Mouse (Mus musculus) embryonic facial prominence, embryonic 13.5 days (tissue): Measurements from ENCODE around the gene Smyd3. TPM values are rescaled to one million over a fixed set of nuclear protein-coding genes. Genes with fewer than 3 reads are reported as not detected.
"Not testable (repeated sequence)": the region's sequence is repeated elsewhere in the genome, so short reads cannot be mapped to it uniquely, and the experiment has no call there.

Experiments used
- ATAC-seq: fragments of 200-750 bp; cut with Nextera tagmentation; 2 replicates; pipeline ENCODE4 v1.8.0; 2017; ENCODE audit warnings: low read depth; ENCODE audit not compliant: insufficient number of reproducible peaks, insufficient read depth, low FRiP score, low TSS enrichment
- H3K27ac ChIP-seq: fragments of 300-500 bp; sonication (generic); 2 replicates; pipeline ENCODE4 v1.5.1; 2015; ENCODE audit warnings: moderate library complexity, mild to moderate bottlenecking, inconsistent platforms
- H3K27me3 ChIP-seq: fragments of 300-500 bp; sonication (generic); 2 replicates; pipeline ENCODE4 v1.6.1; 2015; ENCODE audit warnings: mild to moderate bottlenecking, inconsistent platforms
- H3K36me3 ChIP-seq: fragments of 300-500 bp; sonication (generic); 2 replicates; pipeline ENCODE4 v1.6.1; 2015; ENCODE audit warnings: mild to moderate bottlenecking, inconsistent platforms
- H3K4me1 ChIP-seq: fragments of 300-500 bp; sonication (generic); 2 replicates; pipeline ENCODE4 v1.6.1; 2015; ENCODE audit warnings: inconsistent platforms
- H3K4me2 ChIP-seq: fragments of 300-500 bp; sonication (generic); 2 replicates; pipeline ENCODE4 v1.6.1; 2015; ENCODE audit warnings: moderate library complexity, mild to moderate bottlenecking, inconsistent platforms
- H3K4me3 ChIP-seq: fragments of 300-500 bp; sonication (generic); 2 replicates; pipeline ENCODE4 v1.5.1; 2015; ENCODE audit warnings: mild to moderate bottlenecking, inconsistent platforms
- H3K9ac ChIP-seq: fragments of 300-500 bp; sonication (generic); 2 replicates; pipeline ENCODE4 v1.6.1; 2015; ENCODE audit warnings: mild to moderate bottlenecking, inconsistent platforms
- H3K9me3 ChIP-seq: fragments of 300-500 bp; sonication (generic); 2 replicates; pipeline ENCODE4 v1.6.1; 2016; ENCODE audit warnings: inconsistent platforms
- WGBS: fragments of 180-500 bp; shearing (Covaris S2); methylation state at CpG from one replicate; pipeline ENCODE4 v1.1.7; 2015; ENCODE audit warnings: mixed read lengths; 5-methylcytosine and 5-hydroxymethylcytosine counted together
- polyA plus RNA-seq: library from polyadenylated mRNA; unstranded; fragments of >200 nt; fragmentation: Nextera tagmentation; extraction: Ambion mirVana; gene quantifications from 2 replicates; pipeline ENCODE4 v1.2.1, GENCODE M21; 2015

Gene Smyd3
- polyA plus RNA-seq, 1 experiment from 2014 or later: 30.1 TPM

DNA sequence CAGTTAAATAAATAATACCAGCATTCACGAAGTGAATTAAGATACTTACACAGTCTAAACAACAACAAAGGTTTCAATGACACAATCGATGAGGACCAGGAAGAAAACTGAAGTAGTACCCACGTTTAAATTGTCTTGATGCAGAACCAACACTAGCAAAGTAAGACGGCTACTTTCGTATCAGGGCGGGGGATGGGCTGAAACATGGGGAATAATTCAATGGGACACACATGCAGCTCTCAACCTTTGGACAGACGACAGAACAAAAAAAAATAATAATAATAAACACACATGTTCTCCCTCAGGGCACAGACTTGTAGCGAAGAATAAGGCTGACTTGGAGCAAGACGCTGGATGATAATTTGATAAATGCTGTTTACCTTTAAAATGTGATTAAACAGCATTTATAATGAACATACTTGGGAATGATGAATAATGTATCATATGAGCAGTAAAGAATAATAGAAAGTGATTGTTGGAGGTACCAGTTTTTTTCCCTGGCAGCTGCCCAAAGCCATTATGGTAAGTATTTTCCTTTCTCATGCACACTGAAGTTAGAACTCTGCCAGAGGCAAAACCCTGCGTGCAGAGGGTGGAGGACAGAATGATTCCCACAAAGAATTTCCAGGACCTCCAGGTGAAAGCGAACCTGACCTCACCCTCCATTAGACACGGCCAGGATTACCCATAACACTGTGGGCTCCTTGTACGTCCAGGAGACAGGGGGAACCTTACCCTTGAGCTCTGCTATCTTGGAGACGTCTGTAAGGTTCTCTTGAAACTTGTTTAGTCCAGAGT lies 340.8 kb downstream of the Smyd3 start:
- Histone ChIP-seq H3K27ac (peak overlapping the region; percentile 79), H3K36me3 (no peaks in the 10 kb centered on the region), H3K4me3 (no peak overlapping the region), H3K4me2 (peak overlapping the region; percentile 9; the same call in 1 of the 2 replicates), H3K4me1 (peaks cover 26% of the 10 kb centered on the region), H3K9me3 (no peaks in the 10 kb centered on the region), H3K9ac (no peak overlapping the region), H3K27me3 (no peaks in the 10 kb centered on the region)
- WGBS: 31% methylated on average over 14 of the region's 14 CpGs
- ATAC-seq: peak; percentile 69; the same call in 1 of the 2 replicates

DNA sequence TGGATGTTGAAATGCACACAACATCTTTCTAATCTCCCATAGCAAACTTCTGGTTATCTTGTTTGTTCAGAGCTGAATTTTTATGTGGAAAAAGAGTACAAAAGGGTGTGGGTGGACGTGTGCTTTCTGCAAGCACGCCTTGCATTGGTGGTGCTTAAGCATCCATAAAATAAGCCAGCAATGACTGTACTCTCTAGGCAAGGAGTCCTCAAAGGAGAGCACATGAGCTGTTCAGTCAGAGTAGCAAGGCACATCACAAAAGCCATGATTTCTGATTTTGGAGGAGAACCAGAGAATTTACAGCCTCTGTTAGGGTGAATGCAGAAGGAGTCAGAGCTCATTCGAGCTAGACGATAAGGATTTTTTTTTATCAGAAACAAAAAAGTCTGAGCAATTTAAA lies 343.6 kb downstream of the Smyd3 start:
- H3K9ac ChIP-seq: no peak overlapping the region
- no peak overlapping the region for H3K27ac ChIP-seq
- H3K27me3 ChIP-seq: no peaks in the 10 kb centered on the region
- no peaks in the 10 kb centered on the region for H3K9me3 ChIP-seq
- H3K4me2 ChIP-seq: no peak overlapping the region
- no peaks in the 10 kb centered on the region for H3K36me3 ChIP-seq
- H3K4me3 ChIP-seq: no peak overlapping the region
- H3K4me1 ChIP-seq: peaks cover 20% of the 10 kb centered on the region
- WGBS: 82% methylated on average over 4 of the region's 4 CpGs
- ATAC-seq: no peak

DNA sequence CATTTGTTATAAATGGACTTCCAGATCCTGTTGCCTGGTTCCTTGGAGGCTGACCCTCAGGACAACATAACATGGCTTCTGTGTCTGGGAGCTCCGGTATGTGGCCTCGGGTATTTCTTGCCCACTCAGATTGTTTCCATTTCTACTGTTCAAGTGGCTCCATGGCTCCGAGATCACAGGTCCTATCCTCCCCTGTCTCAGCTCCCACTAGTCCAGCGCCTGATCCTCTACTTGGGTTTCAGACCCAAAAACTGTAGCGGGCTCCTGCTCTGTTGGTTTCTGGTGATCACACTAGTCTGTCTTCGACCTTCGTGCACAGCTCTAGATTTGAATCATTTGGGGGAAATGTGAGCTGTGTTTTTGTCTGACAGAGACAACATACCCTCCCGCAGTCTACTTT lies 347.3 kb downstream of the Smyd3 start:
- H3K27ac ChIP-seq: no peak overlapping the region
- no peaks in the 10 kb centered on the region for H3K36me3 ChIP-seq
- peaks cover 12% of the 10 kb centered on the region for H3K4me1 ChIP-seq
- H3K9ac ChIP-seq: no peak overlapping the region
- no peak overlapping the region for H3K4me3 ChIP-seq
- no peak overlapping the region for H3K4me2 ChIP-seq
- no peak for ATAC-seq
- 80% methylated on average over 8 of the region's 8 CpGs for WGBS
- H3K9me3 ChIP-seq: no peaks in the 10 kb centered on the region
- no peaks in the 10 kb centered on the region for H3K27me3 ChIP-seq

DNA sequence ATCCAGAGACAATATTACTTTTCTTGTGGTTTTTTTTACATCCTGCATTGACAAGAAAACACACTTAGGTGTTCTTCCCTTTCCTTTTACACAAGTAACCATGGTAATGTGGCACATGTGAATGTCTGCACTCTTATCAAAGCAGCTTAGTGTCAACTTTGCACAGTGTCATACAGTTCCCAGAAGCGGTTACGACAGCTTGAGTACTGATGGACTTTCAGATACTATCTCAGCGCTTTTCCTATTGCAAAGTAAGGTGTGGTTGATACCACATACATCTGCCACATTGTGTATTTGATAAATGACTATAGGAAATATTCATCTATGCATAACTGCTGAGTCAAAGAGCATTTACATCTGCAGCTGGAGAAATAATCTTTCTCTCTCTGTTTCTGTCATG lies 348.1 kb downstream of the Smyd3 start:
- no peaks in the 10 kb centered on the region for H3K27me3 ChIP-seq
- H3K9ac ChIP-seq: no peak overlapping the region
- H3K4me3 ChIP-seq: no peak overlapping the region
- H3K27ac ChIP-seq: no peak overlapping the region
- H3K9me3 ChIP-seq: no peaks in the 10 kb centered on the region
- no peak for ATAC-seq
- H3K4me2 ChIP-seq: no peak overlapping the region
- no peaks in the 10 kb centered on the region for H3K36me3 ChIP-seq
- WGBS: 77% methylated on average over 3 of the region's 3 CpGs
- H3K4me1 ChIP-seq: peaks cover 12% of the 10 kb centered on the region

DNA sequence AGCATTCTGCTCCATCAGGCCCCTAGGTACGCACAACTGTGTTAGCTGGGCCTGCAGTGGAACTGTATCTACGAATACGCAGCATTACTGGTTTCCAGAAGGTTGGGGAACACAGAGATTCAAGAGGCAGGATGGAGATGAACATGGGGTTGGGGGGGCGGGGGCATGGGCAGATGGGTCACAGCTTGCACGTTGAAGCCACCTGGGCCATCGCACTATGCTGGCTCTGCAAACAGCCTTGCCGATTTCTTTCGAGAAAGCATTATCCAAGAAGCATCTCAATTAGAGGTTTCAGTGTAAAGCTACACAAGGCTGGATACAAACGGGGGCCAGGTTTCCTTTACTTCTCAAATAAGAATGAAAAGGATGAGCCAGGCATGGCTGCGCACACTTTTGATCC lies 348.7 kb downstream of the Smyd3 start:
- WGBS: 86% methylated on average over 10 of the region's 10 CpGs
- Histone ChIP-seq H3K27ac (no peak overlapping the region), H3K4me2 (no peak overlapping the region), H3K9me3 (no peaks in the 10 kb centered on the region), H3K36me3 (no peaks in the 10 kb centered on the region), H3K27me3 (no peaks in the 10 kb centered on the region), H3K4me1 (peaks cover 12% of the 10 kb centered on the region), H3K4me3 (no peak overlapping the region), H3K9ac (no peak overlapping the region)
- ATAC-seq: no peak

DNA sequence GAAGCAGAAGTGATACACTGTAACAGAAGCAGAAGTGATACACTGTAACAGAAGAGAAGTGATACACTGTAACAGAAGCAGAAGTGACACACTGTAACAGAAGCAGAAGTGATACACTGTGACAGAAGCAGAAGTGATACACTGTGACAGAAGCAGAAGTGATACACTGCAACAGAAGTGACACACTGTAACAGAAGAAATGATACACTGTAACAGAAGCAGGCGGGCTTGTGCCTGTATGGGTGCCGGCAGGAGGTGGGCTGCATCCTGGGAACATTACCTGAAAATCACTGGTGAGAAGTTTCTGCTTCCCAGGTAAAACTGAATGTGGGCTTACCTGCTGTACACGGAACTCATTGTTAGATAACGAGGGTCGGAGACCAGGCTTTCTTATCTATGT lies 353.6 kb downstream of the Smyd3 start:
- not testable (repeated sequence) for H3K4me2 ChIP-seq, ATAC-seq, H3K27me3 ChIP-seq, H3K9me3 ChIP-seq, H3K9ac ChIP-seq, H3K36me3 ChIP-seq, H3K4me3 ChIP-seq, H3K27ac ChIP-seq
- WGBS: 81% methylated on average over 5 of the region's 5 CpGs
- H3K4me1 ChIP-seq: peaks cover 22% of the 10 kb centered on the region

DNA sequence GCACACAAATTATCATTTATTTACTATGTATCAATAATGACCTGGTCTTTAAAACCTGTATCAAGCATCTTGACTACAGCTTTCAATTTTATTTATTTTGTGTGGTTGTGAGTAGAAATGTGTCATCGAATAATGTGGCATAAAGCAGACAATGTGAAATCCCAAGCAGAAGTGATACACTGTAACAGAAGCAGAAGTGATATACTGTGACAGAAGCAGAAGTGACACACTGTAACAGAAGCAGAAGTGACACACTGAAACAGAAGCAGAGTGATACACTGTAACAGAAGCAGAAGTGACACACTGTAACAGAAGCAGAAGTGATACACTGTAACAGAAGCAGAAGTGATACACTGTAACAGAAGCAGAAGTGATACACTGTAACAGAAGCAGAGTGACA lies 355.1 kb downstream of the Smyd3 start:
- H3K36me3 ChIP-seq, ATAC-seq, H3K9ac ChIP-seq, H3K27me3 ChIP-seq, H3K27ac ChIP-seq, H3K4me3 ChIP-seq, H3K4me2 ChIP-seq, H3K9me3 ChIP-seq: not testable (repeated sequence)
- WGBS: 94% methylated on average over 1 of the region's 1 CpGs
- H3K4me1 ChIP-seq: peaks cover 12% of the 10 kb centered on the region

DNA sequence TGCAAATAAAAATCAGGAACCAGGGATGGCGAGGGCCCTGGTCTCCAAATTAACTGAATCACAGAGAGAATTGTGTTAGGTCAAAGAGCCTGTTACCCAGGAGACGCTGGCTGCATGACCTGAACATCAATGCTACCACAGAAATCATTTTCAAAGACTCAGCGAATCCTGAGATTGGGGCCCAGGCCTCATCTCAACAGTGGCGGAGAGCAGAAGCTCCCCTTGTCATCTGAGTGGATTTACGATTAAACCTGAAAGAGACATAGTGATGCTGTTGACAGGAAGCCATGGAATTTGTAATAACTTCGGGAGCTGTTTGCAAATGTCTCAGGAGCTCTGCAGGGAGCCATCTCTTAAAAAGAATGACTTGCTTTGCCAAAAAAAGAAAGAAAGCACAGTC lies 355.9 kb downstream of the Smyd3 start:
- H3K36me3 ChIP-seq: no peaks in the 10 kb centered on the region
- ATAC-seq: no peak
- no peak overlapping the region for H3K9ac ChIP-seq
- no peak overlapping the region; the same call in 1 of the 2 replicates for H3K27ac ChIP-seq
- no peak overlapping the region for H3K4me2 ChIP-seq
- no peaks in the 10 kb centered on the region for H3K9me3 ChIP-seq
- 50% methylated on average over 6 of the region's 6 CpGs for WGBS
- no peaks in the 10 kb centered on the region for H3K27me3 ChIP-seq
- H3K4me3 ChIP-seq: no peak overlapping the region
- peaks cover 10% of the 10 kb centered on the region; the same call in 1 of the 2 replicates for H3K4me1 ChIP-seq

DNA sequence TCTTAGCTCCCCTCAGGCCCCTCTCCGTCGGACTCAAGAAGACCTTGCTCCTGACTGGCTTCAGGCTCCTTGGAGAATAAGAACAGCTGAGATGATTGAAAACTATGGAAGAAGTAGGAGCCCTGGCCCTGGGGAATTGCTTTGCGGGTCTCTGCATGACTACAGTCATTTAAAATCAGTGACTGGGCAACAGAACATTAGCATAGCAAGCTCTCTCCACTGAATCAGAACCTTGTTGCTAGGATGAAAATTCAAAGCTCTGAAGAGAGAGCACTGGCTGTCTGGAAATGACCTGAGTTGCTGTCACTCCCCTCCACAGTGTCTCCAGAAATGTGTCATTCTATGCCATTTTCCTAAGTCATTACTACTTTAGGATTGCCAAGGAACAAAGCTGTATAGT lies 357.1 kb downstream of the Smyd3 start:
- no peak overlapping the region for H3K4me3 ChIP-seq

DNA sequence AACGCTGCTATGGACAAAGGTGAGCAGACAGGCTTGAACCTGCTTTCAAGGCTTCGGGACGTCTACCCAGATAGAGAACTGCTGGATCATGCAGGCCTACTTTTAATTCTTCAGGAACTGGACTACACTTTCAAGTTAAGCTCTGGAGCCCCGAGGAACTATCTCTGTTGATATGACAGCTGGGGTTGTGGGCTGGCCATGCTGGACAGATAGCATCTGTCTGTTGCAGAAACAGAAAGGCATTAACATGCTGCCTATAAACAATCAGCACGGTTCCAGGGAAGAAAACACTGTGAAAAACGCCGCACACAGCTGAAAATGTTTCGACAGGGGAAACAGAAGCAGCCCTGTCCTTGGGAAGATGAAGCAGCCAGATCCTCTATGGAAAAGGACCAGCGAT lies 365.5 kb downstream of the Smyd3 start:
- Histone ChIP-seq H3K27ac (peak overlapping the region; percentile 2; the same call in 1 of the 2 replicates), H3K27me3 (no peaks in the 10 kb centered on the region), H3K4me2 (no peak overlapping the region), H3K9ac (no peak overlapping the region), H3K4me1 (peaks cover 31% of the 10 kb centered on the region), H3K4me3 (no peak overlapping the region), H3K36me3 (no peaks in the 10 kb centered on the region), H3K9me3 (no peaks in the 10 kb centered on the region)
- no peak for ATAC-seq
- 77% methylated on average over 9 of the region's 9 CpGs for WGBS

More for the DNA sequence above, 357.1 kb downstream of the Smyd3 start:
- no peak overlapping the region for H3K27ac ChIP-seq
- no peaks in the 10 kb centered on the region for H3K36me3 ChIP-seq
- no peak overlapping the region for H3K4me2 ChIP-seq
- H3K4me1 ChIP-seq: peaks cover 10% of the 10 kb centered on the region; the same call in 1 of the 2 replicates
- no peak overlapping the region for H3K9ac ChIP-seq
- no peaks in the 10 kb centered on the region for H3K27me3 ChIP-seq
- no peaks in the 10 kb centered on the region for H3K9me3 ChIP-seq
- 59% methylated on average over 3 of the region's 3 CpGs for WGBS
- no peak for ATAC-seq

DNA sequence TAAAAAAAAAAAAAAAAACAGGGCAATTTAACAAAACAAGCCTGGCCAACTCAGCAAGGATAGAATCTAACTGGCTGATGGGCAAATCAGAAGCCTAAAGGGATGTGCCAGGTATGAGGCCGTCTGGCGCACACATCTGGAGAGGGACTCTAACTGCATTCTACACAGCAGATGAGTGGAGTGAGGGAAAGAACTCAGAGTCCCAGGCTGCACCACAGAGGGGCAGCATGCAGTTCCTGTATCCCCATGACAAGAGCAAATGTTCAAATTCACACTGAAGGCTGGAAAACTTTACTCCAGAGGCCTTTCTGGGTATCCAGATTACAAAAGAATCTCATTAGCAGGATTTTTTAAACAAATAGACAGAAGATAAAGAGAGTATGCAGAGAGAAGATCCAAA lies 366.6 kb downstream of the Smyd3 start:
- Histone ChIP-seq H3K27me3 (no peaks in the 10 kb centered on the region), H3K4me3 (no peak overlapping the region), H3K9me3 (no peaks in the 10 kb centered on the region), H3K4me1 (peaks cover 40% of the 10 kb centered on the region), H3K27ac (peak overlapping the region; percentile 17; the same call in 1 of the 2 replicates), H3K36me3 (no peaks in the 10 kb centered on the region), H3K4me2 (no peak overlapping the region), H3K9ac (no peak overlapping the region)
- WGBS: 54% methylated on average over 2 of the region's 2 CpGs
- ATAC-seq: no peak

DNA sequence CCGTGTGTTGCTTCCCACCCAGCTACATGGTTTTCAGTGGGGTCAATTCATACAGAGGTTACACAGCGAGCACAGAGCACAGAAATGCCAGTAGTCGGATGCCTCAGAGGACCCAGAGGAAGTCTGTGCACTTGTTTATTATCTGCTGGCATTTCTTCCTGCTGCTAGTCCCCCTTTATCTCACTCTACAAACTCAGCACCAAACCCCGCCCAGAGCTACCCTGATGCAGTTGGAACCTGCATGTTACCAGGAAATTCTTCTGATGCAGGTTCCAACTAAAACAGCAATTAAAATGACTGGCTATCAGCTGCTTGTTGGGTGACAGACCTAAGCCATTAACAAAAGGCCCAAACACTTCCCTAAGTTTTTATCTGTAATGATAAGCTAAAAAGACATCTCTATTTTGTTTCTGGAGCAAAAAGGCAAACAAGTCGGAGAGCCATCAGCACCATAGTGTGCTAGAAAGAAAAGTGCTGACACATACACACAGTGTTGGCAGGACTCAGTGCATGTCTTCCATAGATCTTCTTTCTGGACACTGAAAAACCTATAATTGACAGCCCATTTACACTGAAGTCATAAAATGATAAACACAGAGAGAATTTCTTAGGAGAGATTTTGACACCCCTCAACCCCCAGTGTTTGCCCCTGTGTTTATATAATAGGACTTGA lies 368.2 kb downstream of the Smyd3 start:
- Histone ChIP-seq H3K4me1 (peaks cover 56% of the 10 kb centered on the region), H3K36me3 (no peaks in the 10 kb centered on the region), H3K4me3 (no peak overlapping the region), H3K27me3 (no peaks in the 10 kb centered on the region), H3K4me2 (no peak overlapping the region), H3K27ac (0 out of 2 replicates have a peak overlapping the region, but pooled peaks have one; percentile 23), H3K9me3 (no peaks in the 10 kb centered on the region), H3K9ac (no peak overlapping the region)
- WGBS: 84% methylated on average over 5 of the region's 5 CpGs
- ATAC-seq: no peak
